In the genomic region with DNA sequence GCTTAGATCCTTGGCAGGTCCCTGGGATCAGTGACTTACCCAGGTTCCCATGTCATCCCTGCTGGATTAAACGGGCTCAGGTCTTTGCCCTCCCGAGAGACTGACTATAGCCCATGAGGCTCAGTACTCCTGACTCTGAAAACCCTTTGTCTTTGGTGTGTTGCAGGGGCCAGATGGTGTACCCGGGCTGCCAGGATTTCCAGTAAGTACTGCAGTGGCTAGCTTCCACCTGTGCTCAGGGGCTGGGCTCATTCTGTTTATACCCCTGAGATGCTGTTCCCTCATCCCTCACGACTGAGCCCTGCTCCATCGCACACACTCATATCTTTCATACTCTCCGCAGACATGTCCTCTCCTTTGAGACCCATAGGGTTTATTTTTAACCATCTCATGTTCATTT, we compare ENCODE assay signal across 16 mouse cellular contexts.
DNase-seq lines count a peak whose midpoint lies in the region; ATAC-seq lines count a peak whose summit lies in the region.
"Had no signal": no experiment of that assay in that cellular context is flagged by ENCODE, and none has a peak within 500 bp of the region (broad histone marks: within the 10 kb centered on the region; RNA-seq: fewer than 3 reads in every experiment).

No protein-coding gene starts in this region.

- H3K9ac ChIP-seq in embryonic facial prominence, embryonic 14.5 days (ENCODE audit: low read depth, low read length), result no peak overlapping the region
- 0 out of 2 replicates have a peak overlapping the region, but pooled peaks have one; percentile 5 for H3K9ac ChIP-seq in liver, embryonic 12.5 days
- no peak overlapping the region for H3K9ac ChIP-seq in liver, embryonic 11.5 days (ENCODE audit: low read depth, low read length)
- H3K9ac ChIP-seq: lung, embryonic 14.5 days; midbrain, embryonic 15.5 days had no signal

- no peaks in the 10 kb centered on the region for H3K36me3 ChIP-seq in embryonic facial prominence, embryonic 14.5 days (ENCODE audit: control insufficient read depth, insufficient read depth, low read length)
- no peaks in the 10 kb centered on the region for H3K36me3 ChIP-seq in embryonic facial prominence, embryonic 10.5 days (replicated peaks)
- no peaks in the 10 kb centered on the region for H3K36me3 ChIP-seq in liver, embryonic 12.5 days
- no peaks in the 10 kb centered on the region for H3K36me3 ChIP-seq in liver, embryonic 11.5 days (ENCODE audit: control insufficient read depth, insufficient read depth, low read length)
- H3K36me3 ChIP-seq: midbrain, embryonic 15.5 days had no signal

- H3K27me3 ChIP-seq in embryonic facial prominence, embryonic 14.5 days (replicated peaks; ENCODE audit: control insufficient read depth, insufficient read depth, low read length), result no peaks in the 10 kb centered on the region
- H3K27me3 ChIP-seq in embryonic facial prominence, embryonic 10.5 days (replicated peaks; ENCODE audit: low read depth, poor library complexity, severe bottlenecking), result no peaks in the 10 kb centered on the region
- no peaks in the 10 kb centered on the region; the same call in 1 of the 2 replicates for H3K27me3 ChIP-seq in liver, embryonic 12.5 days (replicated peaks)
- H3K27me3 ChIP-seq in liver, embryonic 11.5 days (replicated peaks; ENCODE audit: control insufficient read depth, insufficient read depth, low read length), result no peaks in the 10 kb centered on the region
- H3K27me3 ChIP-seq: midbrain, embryonic 15.5 days; Patski had no signal

- H3K4me3 ChIP-seq in embryonic facial prominence, embryonic 14.5 days (ENCODE audit: low read depth, low read length), result no peak overlapping the region
- H3K4me3 ChIP-seq in embryonic facial prominence, embryonic 10.5 days, result no peak overlapping the region
- H3K4me3 ChIP-seq in liver, embryonic 12.5 days, result no peak overlapping the region
- no peak overlapping the region for H3K4me3 ChIP-seq in liver, embryonic 11.5 days (ENCODE audit: low read depth, low read length)
- H3K4me3 ChIP-seq: erythroblast, embryonic 14.5 days; midbrain, embryonic 15.5 days had no signal

- DNase-seq in embryonic facial prominence, embryonic 14.5 days (ENCODE audit: low spot score), result peak; percentile 20
- no peak for DNase-seq in embryonic facial prominence, embryonic 10.5 days (ENCODE audit: low spot score)
- DNase-seq in liver, embryonic 11.5 days (ENCODE audit: low spot score), result no peak
- DNase-seq in cerebellum, postnatal 10 days, result peak; percentile 62 to 70
- peak; percentile 60 for DNase-seq in thymus, postnatal 4 days
- no peak for DNase-seq in retina, postnatal 1 day
- no peak for DNase-seq in right cerebral cortex, postnatal 14 days
- DNase-seq: gastrocnemius, postnatal 36 days; kidney, postnatal 14 days; layer of hippocampus, adult 9-11 months had no signal

- 0 out of 2 replicates have a peak overlapping the region, but pooled peaks have one; percentile 28 for H3K27ac ChIP-seq in embryonic facial prominence, embryonic 14.5 days (replicated peaks; ENCODE audit: low read depth, low read length)
- H3K27ac ChIP-seq in embryonic facial prominence, embryonic 10.5 days (replicated peaks), result no peak overlapping the region
- H3K27ac ChIP-seq in liver, embryonic 12.5 days, result no peak overlapping the region
- no peak overlapping the region for H3K27ac ChIP-seq in liver, embryonic 11.5 days (ENCODE audit: low read depth, low read length)
- H3K27ac ChIP-seq: midbrain, embryonic 15.5 days had no signal

- H3K4me1 ChIP-seq in embryonic facial prominence, embryonic 14.5 days (ENCODE audit: control insufficient read depth, insufficient read depth, low read length), result peaks cover 11% of the 10 kb centered on the region
- peaks cover 19% of the 10 kb centered on the region for H3K4me1 ChIP-seq in embryonic facial prominence, embryonic 10.5 days
- peaks cover 21% of the 10 kb centered on the region for H3K4me1 ChIP-seq in liver, embryonic 12.5 days
- peaks cover 7% of the 10 kb centered on the region for H3K4me1 ChIP-seq in liver, embryonic 11.5 days (replicated peaks; ENCODE audit: control insufficient read depth, insufficient read depth, low read length)
- H3K4me1 ChIP-seq: midbrain, embryonic 15.5 days had no signal

- ATAC-seq in embryonic facial prominence, embryonic 14.5 days (ENCODE audit: low read depth), result peak; percentile 34; the same call in 1 of the 2 replicates
- no peak for ATAC-seq in liver, embryonic 12.5 days
- ATAC-seq in liver, embryonic 11.5 days (replicated peaks; ENCODE audit: low FRiP score), result no peak
- ATAC-seq: intestine, embryonic 16.5 days; midbrain, embryonic 15.5 days; Patski had no signal

- 71% methylated on average over 6 of the region's 6 CpGs for WGBS in embryonic facial prominence, embryonic 14.5 days
- 84% methylated on average over 6 of the region's 6 CpGs for WGBS in embryonic facial prominence, embryonic 10.5 days
- 57% methylated on average over 6 of the region's 6 CpGs for WGBS in liver, embryonic 12.5 days (ENCODE audit: insufficient replicate concordance)
- 65% methylated on average over 6 of the region's 6 CpGs for WGBS in liver, embryonic 11.5 days

- no peak overlapping the region for H3K4me2 ChIP-seq in embryonic facial prominence, embryonic 14.5 days (ENCODE audit: low read depth, low read length)
- no peak overlapping the region for H3K4me2 ChIP-seq in liver, embryonic 12.5 days
- H3K4me2 ChIP-seq in liver, embryonic 11.5 days, result no peak overlapping the region
- H3K4me2 ChIP-seq: lung, embryonic 14.5 days; midbrain, embryonic 15.5 days had no signal

- H3K9me3 ChIP-seq in embryonic facial prominence, embryonic 14.5 days (ENCODE audit: control insufficient read depth, low read length), result no peaks in the 10 kb centered on the region
- no peaks in the 10 kb centered on the region for H3K9me3 ChIP-seq in embryonic facial prominence, embryonic 10.5 days
- no peaks in the 10 kb centered on the region for H3K9me3 ChIP-seq in liver, embryonic 12.5 days (replicated peaks)
- H3K9me3 ChIP-seq in liver, embryonic 11.5 days (ENCODE audit: control insufficient read depth, low read length), result no peaks in the 10 kb centered on the region
- H3K9me3 ChIP-seq: midbrain, embryonic 15.5 days had no signal

Comparison
In these comparisons a context has a peak if more than half of its experiments do, and no peak if none do; other contexts are left out.
1. DNase-seq: peak in embryonic facial prominence, embryonic 14.5 days (single experiment), cerebellum, postnatal 10 days (2 of 2) and thymus, postnatal 4 days (single experiment); none in embryonic facial prominence, embryonic 10.5 days (single experiment), liver, embryonic 11.5 days (single experiment), retina, postnatal 1 day (single experiment) and right cerebral cortex, postnatal 14 days (single experiment).